Mouse (Mus musculus) thymus, postnatal 36 days (tissue): ENCODE results near the gene Bhlha15.

Experiments
- DNase-seq, 2 experiments: peaks; one replicate each; pipeline ENCODE4 v3.0.0; 2022; ENCODE audit warnings: mixed read lengths in 2 of 2

The Bhlha15 gene

DNA sequence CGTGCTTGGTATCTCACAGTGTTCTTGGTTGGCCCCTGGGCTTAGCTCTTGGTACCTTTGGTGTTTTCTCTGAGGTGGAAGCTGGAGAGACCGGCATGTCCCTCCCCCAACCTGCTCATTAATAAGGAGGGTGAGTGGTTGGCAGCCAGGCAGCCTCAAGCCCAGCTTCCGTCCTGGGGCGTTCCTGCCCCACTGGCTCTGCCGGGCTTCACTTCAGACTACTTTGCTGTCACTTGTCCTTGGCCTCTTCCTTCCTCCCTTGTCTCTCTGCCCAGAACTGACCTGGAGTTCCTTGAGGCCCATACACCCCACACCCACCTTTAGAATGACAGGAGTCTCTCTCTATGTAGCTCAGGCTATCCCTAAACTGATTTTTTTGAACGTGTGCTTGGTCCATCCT, 2.6 kb downstream of the Bhlha15 start:
- no peak for DNase-seq

DNA sequence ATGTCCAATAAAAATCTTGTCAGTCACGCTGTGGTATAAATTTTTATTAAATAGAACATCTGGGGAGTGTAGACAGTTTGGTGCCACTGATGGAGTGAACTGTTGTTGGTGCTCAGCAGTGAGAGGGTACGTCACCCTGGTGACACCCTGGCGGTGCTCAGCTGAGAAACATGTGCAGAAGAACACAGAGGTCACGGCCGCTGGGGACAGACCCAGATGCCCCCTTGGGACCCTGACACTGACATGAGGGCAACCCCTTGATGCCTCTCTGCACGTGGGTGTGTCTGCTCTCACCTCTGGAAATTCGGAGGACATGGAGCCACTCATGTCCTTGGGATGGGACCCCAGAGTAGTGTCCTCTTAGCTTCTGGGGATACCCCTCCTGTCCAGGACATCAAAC, 4.3 kb downstream of the Bhlha15 start:
- no peak for DNase-seq

DNA sequence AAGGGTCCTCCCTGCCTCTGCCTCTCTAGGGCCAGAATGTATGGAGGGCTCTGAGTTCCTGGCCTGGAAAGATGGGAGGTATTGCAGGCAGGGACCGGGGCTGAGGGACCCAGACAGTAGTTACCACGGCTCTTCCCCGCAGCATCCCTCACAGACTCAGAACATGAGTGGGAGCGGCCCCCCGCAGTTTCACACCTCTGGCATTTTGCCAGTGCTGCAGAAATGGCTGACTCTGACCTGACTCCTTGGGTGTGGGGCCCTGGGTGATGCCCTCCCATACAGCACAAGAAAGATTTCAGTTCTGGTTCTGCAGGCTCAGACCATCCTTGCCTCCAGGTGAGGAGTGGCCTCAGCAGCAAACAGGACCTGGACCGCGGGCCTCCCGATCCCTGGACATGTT, 5.5 kb downstream of the Bhlha15 start:
- DNase-seq, result no peak

GRCm38 (mm10) chr5:144200616-144201015, 10.5 kb downstream of the Bhlha15 start:
- no peak for DNase-seq

DNA sequence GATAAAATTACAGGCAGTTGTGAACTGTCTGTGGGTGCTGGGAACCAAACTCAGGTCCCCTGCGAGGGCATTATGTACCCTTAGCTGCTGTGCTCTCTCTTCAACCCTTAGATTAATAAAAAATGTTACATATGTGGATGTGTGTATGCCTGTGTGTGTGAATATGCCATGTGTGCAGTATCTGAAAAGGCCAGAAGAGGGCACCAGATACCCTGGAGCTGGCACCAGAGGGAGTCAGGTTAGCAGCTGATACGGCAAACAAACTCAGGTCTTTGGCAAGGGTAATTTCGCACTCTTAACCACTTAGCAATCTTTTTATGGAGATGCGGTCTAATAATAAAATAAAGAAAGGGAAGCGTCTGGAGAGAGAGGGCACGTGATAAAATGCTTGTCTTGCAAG, 12.3 kb downstream of the Bhlha15 start:
- no peak for DNase-seq

DNA sequence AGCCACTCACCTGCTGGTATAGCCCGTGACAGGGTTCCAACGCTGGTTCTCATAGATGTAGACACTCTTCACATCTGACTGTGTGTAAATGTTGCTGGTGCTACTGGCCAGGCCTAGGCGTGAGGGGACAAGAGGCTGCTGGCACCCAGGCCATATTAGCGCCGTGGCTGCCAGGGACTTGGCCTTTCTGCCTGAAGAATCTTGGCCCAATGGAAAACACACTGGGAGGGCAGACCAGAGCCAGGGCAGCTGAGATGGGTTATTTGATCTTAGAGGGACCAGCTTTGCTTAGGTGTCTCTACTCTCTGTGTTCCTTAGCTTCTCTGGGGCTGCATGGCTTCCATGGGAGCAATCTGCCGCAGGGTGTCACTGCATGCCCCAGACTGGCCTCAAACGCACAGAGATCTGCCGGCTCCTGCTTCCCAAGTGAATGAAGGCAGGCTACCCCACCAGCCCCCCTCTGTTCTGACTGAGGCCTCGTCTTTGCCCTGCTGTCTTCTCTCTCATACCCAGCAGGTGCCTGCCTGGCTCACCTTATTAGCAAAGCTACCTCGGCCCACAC, 13.4 kb downstream of the Bhlha15 start:
- DNase-seq, result no peak

DNA sequence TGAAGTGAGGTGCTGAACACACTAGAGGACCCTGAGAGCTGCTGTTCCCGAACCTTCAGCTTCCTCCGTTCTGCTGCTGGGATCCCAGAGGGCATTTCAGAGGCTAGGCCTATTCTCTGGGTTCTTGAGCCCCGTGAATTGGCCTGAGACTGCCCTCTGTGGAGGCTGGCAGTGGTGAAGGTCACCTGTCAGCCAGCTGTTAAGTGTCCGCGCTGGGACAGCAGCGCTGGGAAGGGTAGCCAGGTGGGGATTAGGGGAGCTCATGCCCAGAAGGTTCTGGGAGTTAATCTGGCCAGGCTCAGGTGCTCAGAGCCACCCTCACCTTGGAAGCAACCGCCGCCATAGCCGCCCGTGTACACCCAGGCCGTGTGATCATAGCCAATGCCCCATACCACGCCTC, 14.2 kb downstream of the Bhlha15 start:
- no peak for DNase-seq

- DNase-seq, result no peak
Measured at GRCm38 (mm10) chr5:144204911-144205310, 14.8 kb downstream of the Bhlha15 start.

DNA sequence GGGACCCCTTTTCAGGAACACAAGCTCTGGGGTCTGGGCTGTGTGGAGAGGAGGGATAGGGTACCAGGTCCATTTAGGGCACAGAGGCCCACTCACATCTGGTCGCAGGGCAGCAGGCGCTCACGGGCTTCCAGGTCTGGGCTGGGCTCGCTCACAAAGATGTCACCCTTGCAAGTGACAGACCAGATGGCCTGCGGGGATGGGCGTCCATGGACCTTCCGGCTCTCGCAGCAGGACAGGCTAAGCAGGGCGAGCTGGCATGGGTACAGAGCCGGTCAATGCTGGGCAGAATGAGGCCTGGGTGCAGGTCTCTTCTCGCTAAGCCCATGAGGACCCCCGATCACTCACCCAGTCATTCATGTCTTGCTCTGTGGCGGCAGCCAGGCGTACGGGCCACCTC, 16.0 kb downstream of the Bhlha15 start:
- DNase-seq, result no peak

DNA sequence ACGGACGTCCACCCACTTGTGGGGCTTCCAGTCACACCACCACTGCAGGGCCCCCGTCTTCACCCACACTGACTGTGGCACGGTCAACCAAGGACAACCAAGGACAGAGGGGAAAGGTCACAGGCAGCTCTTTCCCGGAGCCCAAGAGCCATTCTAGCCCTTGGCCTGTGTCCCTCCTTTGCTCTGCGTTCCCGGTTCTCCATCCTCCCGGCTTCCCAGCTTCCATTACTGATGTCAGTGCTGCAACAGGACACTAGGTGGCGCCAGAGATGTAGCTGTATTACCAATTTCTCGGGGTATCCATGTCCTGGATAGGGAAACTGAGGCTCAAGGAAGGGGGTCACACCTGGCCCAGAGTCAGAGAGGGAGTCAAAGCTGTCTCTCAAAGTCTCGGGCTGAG, 17.4 kb downstream of the Bhlha15 start:
- DNase-seq, result peak in 1 of 2 experiments; percentile 36

DNA sequence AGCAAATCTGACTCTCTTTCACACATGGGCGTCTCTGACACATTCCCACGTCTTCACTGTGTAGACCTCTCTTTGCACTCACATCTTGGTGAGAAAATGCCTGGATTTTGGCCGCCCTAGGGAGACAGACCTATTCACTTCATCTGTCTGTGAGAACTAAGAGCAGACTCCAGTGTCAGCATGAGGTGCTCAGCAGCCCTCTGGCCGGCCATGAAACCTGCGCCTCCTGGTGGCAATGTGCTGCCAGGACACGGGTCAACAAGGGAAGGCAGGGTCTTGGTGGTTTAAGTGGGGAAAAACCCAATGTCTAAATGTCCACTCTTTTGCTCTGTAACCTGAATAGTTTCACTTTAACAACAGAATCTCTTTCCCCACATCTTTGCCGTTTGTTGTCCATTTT, 24.4 kb downstream of the Bhlha15 start:
- DNase-seq, result peak; percentile 52 to 54

GRCm38 (mm10) chr5:144215992-144216391, 25.9 kb downstream of the Bhlha15 start:
- peak in 1 of 2 experiments; percentile 19 for DNase-seq

DNA sequence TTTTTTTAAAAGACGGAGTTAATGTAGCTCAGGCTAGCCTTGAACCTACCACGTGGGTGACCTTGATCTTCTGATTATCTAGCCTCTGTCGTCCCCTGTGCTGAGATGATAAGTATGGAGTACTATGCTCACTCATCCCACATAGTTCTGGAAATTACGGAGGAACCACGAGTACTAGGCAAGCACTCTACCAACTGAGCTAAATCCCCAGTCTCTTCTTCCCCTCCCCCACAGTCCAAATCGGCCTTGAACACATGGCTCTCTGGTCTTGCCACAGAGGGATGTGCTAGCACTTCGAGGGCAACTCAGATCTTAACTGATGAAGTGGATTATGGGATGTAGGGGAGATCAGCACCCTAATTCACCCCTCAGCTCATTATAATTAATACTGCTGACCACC, 28.0 kb downstream of the Bhlha15 start:
- DNase-seq, result no peak

GRCm38 (mm10) chr5:144219306-144219705, 29.2 kb downstream of the Bhlha15 start:
- DNase-seq, result peak in 1 of 2 experiments; percentile 7

- DNase-seq, result no peak
Measured at GRCm38 (mm10) chr5:144219936-144220335, 29.9 kb downstream of the Bhlha15 start.

DNA sequence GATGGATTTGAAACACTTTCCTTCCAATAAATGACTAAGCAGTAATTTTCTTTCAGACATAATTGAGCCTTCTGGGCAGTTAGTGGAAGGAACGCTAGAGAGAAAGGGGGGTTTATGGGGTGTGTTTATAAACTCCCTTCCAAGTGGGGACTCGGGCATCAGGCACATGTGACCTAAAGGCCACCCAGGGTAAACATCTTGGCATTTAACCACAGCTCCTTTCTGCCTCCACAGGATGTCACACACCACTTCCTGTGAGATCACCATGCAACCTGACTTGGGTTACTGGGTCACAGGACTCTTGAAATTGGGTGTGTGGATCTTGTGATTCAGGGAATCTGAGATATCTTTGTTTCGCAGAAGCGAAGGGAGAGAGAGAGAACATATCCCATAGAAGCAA, 31.2 kb downstream of the Bhlha15 start:
- peak; percentile 44 to 60 for DNase-seq

GRCm38 (mm10) chr5:144222811-144223502, 32.9 kb downstream of the Bhlha15 start:
- DNase-seq, result peak; percentile 55 to 71

- peak; percentile 93 to 96 for DNase-seq
Measured at GRCm38 (mm10) chr5:144223503-144223862, 33.4 kb downstream of the Bhlha15 start, which contains the start of gene Tecpr1. Gene Tecpr1 (minus strand): TSS chr5:144223615.

DNA sequence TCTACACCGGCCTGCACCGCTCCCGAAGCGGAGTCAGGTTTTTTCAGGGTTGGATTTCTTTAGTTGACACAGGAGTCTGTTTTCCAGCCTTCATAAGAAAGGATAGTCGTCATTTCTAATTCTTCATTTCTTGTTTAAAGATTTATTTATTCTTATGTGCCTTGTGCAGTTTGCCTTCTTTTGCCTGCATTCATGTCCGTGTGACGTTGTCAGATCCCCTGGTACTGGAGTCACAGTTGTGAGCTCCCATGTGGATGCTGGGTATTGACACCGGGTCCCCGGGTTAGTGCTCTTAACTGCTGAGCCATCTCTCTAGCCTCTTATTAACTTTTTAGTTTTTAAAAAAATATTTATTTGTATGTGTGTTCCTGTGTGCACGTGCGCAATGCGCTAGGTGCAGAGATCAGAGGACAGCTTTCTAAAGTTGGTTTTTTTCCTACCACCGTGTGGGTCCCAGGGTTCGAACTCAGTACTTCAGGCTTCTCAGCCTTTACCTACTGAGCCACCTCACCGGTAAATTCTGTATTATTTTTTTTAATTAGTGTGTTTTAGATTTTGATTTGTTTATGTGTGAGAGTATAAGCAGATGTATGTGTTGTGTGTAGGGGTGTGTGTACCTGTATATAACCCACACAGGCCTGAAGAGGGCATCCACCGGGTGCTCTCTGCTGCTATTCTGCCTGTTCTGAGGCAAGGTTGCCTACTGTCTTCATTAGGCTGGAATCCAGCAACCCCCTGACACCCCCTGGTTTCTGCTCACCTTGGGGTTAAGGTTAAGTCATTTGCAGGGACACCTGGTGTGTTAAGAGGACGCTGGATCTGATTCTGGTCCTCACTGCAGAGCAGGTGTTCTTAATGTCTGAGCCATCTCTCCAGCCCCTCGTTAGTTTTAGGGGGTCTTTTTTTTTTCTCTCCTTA, 34.1 kb downstream of the Bhlha15 start:
- DNase-seq, result no peak

GRCm38 (mm10) chr5:144226220-144226619, 36.1 kb downstream of the Bhlha15 start:
- no peak for DNase-seq

- no peak for DNase-seq
Measured at GRCm38 (mm10) chr5:144230216-144230615, 40.1 kb downstream of the Bhlha15 start.

DNA sequence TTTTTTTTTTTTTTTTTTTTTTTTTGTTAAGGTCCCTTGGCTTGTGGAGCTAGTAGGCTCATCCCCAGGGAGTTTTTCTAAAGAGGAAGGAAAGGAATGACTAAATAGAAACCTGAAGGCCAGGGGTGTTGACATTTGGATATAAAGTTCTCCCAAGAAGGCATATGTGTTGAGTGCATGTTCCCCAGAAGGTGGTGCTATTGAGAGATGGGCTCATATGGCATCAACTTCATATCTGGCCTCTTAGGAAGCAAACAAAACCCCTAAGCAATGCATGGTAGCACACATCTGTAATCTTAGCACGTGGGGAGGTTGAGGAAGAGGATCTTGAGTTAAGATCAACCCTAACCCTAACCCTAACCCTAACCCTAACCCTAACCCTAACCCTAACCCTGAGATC, 41.3 kb downstream of the Bhlha15 start:
- DNase-seq, result no peak

- DNase-seq, result no peak
Measured at GRCm38 (mm10) chr5:144232531-144232930, 42.4 kb downstream of the Bhlha15 start.

DNA sequence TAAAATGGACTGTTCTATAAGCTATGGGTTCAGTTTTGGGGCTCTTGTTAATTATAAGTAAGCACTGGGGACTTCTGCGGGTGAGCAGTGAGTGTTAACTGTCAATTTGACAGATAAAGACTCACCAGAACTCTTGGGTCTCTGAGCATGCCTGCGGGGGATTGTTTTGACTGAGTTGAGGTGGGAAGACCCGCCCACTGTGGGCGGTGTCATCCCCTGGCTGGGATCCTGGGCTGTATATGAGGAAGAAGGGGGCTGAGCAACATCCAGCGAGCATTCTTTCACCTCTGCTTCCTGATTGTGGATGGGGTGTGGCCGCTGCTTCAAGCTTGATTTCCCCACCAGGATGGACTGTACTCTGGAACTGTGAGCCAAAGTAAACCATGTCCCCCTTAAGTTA, 44.1 kb downstream of the Bhlha15 start:
- no peak for DNase-seq
